Mouse (Mus musculus) left cerebral cortex, postnatal 14 days (tissue): ENCODE results near the gene Gm10322. TPM values are rescaled to one million over a fixed set of nuclear protein-coding genes. Genes with fewer than 3 reads are reported as not detected.

Experiments
- DNase-seq, 2 experiments: peaks; one replicate each; pipeline ENCODE4 v3.0.0; 2021 to 2022; ENCODE audit warnings: low spot score in 2 of 2, mixed read lengths in 1 of 2
- intact Hi-C: fragments of 180-260 bp; cut with DNase I; formaldehyde crosslinking; loops from one replicate; pipeline ENCODE4 v1.15.1; 2025
- total RNA-seq, 2 experiments: library from RNA; stranded (reverse); gene quantifications; 2 replicates each; pipeline ENCODE4 v1.2.3; 2021

Gene Gm10322
- total RNA-seq, 2 experiments from 2014 or later = not detected

DNA sequence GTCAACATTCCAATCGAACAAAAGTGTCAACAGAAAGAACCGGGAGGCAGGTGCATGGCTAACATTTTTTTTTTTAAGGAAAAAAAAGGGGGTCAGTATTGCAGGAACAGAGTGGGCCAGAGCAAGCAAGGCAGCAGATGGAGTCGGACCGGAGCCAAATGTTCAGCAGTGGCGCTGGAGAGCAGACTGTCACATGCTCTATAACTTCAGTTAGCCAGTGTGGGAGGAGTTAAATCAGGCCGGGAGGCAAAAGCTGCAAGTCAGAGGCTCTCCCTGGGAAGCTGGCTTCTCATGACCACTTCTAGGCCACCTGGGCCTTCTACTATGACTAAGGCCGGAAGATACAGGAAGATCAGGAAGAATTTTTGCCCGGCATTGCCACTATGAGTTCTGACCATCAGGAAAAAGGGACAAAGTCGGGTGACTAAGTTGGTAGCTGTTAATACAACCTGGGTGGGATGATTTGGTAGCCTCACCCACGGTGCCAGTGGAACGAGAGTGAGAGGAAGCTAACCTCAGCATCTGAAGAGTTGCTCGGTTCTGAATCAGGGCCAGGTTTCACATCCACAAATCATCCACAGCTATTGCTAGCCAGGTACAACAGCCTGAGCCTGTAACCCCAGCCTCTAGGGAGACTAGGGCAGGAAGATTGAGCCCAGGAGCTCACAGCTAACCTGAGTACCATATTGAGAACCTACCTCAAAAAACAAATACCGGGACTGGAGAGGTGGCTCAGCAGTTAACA, 21.9 kb upstream of the Gm10322 start:
- DNase-seq = peak; percentile 70 to 73
- intact Hi-C loops = loop anchor here (5.0 kb wide), 1 partner anchor 92 kb away; no protein-coding TSS in a partner anchor

DNA sequence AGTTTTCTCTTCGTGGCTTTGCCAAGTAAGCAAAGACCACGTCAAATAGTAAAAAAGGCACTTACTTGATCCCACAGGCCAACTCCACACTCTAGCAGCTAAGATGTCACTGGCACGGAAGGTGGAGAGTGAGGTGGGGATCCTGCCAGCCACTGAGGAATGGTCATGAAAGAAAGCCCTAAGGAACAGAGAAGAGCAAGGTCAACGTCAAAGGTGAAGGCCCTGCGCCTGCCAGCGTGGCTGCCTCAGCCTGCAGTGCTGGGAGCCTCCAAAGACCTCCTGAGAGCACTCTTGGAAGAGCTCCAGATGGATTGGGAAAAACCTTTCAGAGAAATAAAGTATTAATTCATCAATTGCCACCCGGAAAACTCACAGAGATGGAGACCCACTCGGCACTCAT, 15.3 kb upstream of the Gm10322 start:
- intact Hi-C loops = no loop called here
- DNase-seq = no peak

DNA sequence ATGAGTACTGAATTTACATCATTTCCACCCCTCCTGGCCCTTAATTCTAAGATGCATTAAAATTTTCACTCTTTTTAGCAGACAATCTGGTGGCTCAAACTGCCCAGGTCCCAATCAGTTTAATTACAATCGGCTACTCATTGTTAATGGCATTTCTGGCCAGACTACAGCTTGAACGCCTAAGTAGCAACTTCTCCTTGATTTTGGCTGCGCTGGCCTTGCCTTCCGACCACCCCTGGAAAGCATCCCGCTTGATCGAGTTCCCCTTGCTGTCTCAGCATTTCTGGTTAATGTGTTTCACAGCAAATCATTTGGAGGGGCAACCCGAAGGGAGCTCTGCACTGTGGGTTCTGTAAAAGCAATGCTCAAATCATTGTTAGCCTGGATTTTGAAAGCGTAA, 13.8 kb upstream of the Gm10322 start:
- no peak for DNase-seq
- intact Hi-C loops = no loop called here

DNA sequence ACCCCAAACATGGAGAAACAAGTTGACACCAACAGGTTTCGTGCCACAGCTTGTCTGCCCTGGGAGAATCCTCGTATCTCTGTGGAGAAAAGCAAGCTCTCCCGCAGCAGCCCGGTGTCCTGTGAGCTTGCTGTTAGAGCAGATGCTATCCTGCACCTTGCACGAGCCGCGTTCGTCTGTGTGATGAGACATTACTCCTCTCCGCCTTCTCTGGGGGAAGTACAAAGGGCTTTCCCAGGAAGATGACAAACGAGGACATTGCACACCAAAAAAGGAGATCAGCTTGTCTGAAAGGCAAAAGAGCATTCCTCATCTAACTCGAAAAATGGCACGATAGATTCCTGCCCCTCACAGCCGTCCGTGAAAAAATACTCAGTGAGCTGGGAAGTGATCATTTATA, 13.0 kb upstream of the Gm10322 start:
- intact Hi-C loops = no loop called here
- DNase-seq = peak; percentile 45 to 55

DNA sequence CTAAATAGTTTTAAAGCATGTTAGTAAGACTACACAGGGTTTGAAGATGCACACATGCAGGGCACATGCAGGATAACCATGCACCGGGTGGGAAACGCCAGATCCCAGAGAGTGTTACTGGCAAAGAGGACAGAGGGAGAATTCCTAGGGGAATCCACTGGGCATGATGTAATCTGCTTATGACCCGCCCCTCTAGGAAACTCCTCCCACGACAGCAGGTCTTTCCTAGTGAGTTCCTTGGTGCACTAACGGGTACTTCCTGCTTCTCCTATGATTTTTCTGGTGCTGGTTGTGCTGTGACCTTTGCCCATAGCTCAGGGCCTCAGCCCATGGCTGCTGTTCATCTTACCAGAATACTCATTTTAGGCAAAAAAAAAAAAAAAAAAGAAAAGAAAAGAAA, 12.0 kb upstream of the Gm10322 start:
- DNase-seq = no peak
- intact Hi-C loops = no loop called here

DNA sequence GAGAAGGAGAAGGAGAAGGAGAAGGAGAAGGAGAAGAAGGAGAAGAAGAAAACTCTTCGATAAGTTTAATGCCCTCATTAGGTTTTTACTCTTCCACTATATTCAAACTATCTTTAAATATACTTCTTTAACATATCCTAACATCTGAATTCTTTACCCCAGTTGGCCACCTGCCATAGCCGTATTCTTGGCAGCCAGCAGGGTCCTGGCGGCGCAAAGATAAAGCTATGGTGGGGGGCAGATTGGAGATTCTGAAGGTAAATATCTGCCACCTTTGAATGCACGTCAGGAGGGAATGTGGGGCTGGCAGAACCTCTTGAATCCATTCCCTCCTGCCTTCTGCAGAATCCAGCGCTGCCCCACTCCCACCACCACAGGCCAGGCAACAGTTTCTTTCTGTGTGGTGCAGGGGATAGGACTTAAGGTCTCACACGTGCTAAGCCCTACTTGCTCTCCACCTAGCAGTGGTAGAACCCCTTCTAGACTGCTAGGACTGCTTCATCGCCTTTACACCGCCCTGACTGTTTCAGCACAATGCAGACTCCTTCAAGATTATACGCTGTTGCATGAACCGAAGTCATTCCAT, 10.9 kb upstream of the Gm10322 start:
- intact Hi-C loops = no loop called here
- no peak for DNase-seq

DNA sequence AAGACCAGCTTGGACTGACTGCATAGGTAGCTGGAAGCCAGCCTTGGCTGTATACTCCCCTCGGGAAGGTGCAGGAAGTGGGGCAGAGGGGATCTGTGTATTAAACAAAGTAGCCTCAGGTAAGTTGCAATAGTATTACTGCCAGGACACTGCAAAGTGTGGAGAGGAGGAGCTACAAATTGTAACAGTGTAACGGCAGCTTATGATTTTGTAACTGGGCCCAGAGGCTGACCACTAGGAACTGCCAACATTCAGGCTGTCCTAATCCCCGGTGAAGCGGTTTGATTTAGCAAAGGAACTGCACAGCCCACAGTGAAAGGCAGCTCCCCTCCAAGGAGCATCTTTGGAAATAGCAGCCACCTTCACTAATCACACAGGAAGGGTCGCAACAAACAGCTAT, 2.6 kb upstream of the Gm10322 start:
- intact Hi-C loops = loop anchor here (5.0 kb wide), 1 partner anchor 121 kb away; no protein-coding TSS in a partner anchor
- DNase-seq = no peak

DNA sequence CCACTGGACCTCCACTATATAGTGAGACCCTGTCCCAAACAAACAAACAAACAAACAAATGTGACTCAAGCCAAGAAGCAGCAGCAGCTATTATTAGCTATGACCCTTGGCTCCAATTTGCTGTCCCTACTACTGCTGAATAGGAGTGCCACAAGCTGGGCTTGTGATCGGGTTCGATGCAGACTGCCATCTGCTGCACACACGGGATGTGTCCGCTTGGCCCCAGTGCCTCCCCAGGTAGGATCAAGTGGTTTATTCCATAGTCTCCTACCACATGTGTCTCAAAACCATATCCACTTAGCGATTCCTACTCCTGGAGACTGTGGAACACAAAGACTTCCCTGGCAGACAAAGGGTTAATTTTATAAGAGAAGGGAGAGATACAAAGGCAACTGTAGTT, 1.7 kb upstream of the Gm10322 start:
- intact Hi-C loops = loop anchor here (5.0 kb wide), 1 partner anchor 122 kb away; no protein-coding TSS in a partner anchor
- DNase-seq = no peak

DNA sequence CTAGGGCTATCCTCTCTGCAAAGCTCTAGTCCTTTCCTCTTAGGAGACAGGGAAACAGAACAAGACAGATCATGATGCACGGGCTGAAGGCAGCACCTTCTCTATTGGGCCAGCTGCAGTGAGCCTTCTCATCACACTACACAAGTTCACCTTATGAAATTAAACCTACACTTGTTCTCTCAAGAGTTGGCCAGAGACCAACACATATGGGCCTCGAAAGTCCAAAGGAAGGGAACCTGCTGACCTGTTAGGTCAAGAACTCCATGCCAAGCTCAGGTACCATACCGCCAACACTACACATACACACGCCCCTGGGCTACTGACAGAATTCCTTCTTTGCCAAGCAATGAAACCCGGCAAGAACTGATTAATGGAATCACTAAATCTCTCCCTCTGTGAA, 452 bp upstream of the Gm10322 start:
- intact Hi-C loops = no loop called here
- DNase-seq = no peak

DNA sequence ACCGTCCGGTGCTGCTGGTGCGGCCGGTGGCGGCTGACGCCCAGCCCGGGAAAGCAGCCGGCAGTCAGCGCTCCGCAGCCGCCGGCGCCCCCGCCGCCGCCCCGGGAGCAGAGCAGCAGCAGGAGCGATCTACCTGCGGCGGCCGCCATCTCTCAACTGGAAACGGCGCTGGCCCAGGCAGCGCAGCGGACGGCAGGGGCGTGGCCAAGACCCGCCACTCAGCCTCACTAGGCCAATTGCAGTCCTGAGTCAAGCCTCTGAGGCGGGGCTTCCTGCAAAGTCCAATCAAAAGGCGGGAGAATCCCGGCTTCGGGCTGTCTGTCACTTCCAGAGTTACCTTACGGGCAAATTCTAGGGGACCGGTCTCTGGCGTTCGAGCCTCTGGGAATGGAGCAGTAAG, 659 bp downstream of the Gm10322 start, which contains the start of gene Mcu:
Mcu (minus strand) TSS at position 171 of the 400 bp plus-strand sequence.
- peak; percentile 96 to 97 for DNase-seq
- intact Hi-C loops = loop anchor here (2.0 kb wide), 1 partner anchor 86 kb away; the partner anchor contains the start of gene Micu1

DNA sequence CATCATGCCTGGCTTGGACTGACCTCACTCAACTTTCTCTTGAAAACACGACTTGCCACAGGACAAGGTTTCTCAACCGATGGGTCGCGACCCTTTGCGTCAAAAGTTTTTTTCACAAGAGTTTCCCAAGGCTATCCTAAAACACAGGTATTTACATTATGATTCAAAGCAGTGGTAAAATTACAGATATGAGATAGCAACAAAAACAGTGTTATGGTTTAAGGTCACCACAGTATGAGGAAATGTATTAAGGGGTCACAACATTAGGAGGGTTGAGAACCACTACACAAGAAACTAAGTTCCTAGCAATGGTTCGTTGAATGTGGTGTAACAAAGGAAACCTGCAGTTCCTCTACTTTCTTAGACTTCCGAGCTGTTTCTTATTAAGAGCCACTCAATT, 1.9 kb downstream of the Gm10322 start:
- no peak for DNase-seq
- intact Hi-C loops = loop anchor here (2.0 kb wide), 1 partner anchor 85 kb away; the partner anchor contains the start of gene Micu1

DNA sequence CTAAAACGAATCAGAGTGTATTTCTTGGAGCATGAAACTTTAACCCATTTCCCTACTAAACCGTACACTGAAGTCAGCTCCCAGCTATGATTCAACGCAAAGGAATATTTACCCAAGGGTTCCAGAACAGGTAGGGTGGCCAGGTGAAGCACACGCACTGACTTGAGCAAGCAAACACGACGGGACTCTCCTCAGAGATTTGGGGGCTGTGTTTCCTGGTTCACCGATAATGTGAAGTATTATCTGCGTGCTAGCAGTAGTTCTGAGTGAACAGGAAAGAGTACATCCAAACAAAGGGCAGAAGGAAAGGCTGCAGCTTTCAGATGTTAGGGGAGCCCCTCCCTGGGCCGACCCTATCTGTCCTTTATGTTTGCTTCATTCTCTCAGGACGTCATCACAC, 5.5 kb downstream of the Gm10322 start:
- intact Hi-C loops = no loop called here
- DNase-seq = no peak

DNA sequence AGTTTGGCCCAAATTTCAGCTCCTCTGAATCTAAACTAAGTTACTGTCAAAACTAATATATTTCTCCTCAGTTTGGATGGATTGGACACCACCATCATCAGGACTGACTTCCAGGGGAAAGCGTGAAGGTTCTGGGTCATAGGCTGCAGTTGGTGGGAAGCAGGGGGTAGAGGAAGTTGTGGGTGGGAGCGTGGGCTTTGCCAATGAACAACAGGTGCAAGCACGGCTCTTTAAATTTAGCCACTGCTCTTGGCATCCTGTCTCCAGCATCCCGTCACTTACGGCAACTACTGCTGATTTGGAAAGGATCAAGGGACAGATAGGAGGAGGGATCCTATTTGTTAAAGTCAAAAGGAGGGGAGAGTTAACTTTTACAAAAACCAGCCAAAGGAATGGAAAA, 7.6 kb downstream of the Gm10322 start:
- intact Hi-C loops = no loop called here
- DNase-seq = no peak

DNA sequence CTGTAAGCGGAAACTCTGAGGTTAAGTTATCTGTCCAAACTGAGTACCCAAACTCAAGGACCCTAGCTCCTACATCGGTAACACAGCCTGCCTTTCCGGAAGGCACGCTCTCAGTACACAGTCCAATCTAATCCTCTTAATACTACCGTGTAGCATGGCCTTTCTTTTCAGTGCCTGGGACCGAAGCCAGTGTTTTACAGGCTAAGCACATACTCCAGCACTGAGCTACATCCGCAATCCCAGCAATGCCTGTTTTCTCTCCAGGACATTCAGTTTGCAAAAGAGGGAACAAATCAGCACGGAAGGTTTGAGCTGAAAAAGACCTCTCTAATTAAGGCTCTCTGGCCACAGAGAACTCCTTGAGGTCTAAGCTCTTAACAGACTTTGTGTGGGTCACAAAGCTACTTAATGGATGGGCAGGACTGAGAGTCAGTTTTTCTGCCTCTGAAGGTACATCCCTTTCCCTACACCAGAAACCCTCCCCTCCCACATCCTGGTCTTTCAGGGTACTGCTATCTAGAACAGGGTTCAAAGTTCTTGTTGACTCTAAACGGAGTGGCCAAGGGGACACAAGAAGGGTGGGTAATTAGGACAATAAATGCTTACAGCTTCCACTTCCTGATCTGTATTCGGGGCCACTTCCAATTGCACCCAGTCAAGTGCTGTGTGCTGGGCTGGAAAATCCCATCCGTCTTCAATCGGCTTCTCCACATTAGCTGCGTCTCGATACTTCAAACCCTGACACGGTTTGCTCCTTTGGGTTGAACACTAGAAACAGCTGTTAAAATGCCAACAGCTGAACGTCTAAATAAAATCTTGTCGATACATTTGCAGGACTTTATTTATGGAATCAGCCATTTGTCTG, 13.0 kb downstream of the Gm10322 start:
- intact Hi-C loops = no loop called here

DNA sequence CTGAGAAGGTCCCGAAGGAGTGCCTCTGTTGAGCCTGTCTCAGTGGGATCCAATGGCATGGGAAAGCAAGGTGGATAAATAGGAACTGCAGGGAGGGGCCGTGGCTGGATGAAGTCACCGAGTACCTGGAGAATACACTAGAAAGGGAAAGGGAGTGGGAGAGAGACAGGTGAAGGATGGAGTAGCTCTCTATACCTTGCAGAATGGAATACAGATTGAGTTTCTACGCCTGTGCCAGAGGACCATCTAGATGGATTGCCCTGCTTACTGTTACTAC, 13.6 kb downstream of the Gm10322 start:
- intact Hi-C loops = no loop called here
- no peak for DNase-seq

More for the DNA sequence above, 13.0 kb downstream of the Gm10322 start:
- peak in 1 of 2 experiments; percentile 28 for DNase-seq

DNA sequence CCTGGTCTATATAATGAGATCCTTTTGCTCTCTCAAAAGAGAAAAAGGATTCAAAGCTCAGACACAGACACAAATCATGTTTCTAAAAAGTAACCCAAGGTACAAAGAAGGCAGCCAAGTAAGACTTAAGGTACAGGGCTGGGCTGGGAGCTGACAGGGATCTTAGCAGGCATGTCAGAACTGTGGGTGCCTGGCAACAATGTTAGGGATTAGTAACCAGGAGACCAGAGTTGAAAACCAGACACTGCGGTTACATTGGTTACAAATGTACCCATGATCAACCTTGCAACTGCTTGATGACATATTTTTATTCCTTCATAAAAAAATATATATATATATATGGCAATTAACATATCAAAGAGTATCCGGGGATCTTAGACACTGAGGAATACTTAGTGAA, 20.2 kb downstream of the Gm10322 start:
- no peak for DNase-seq
- intact Hi-C loops = no loop called here

DNA sequence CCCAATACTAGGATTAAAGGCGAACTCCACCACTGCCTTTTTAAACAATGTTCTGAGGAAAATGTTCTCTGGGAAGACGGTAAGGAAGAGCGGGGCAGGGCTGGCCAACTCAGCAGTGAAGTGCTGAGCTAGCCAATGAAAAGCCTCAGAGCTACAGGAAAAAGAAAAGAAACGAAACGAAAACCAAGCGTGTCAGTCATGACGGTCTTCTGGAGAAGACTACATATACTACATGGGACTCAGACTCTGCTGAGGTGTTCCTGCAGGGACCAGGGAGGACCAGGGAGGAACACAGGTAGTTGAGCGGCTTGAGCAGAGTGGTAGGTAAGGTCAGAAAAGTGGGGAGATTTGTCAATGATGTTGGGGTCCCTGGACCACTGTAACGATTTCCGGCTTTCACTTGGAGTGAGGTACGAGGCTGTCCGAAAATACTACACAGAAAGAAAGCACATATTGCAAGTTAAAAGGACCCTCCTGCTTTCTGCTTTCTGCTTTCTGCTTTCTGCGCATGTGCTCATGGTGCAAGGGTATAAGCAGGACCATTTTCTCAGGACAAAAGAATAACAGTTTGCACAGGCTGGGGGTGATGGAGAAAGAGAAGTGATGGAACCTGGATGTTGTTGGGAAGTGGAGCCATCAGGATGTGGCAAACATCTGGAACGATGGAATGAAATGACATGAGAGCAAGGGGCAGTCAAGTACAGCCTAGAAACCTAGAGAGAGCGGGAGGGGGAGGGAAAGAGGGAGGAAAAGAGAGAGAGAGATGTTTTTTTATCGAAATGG, 21.1 kb downstream of the Gm10322 start:
- intact Hi-C loops = no loop called here
- DNase-seq = no peak

DNA sequence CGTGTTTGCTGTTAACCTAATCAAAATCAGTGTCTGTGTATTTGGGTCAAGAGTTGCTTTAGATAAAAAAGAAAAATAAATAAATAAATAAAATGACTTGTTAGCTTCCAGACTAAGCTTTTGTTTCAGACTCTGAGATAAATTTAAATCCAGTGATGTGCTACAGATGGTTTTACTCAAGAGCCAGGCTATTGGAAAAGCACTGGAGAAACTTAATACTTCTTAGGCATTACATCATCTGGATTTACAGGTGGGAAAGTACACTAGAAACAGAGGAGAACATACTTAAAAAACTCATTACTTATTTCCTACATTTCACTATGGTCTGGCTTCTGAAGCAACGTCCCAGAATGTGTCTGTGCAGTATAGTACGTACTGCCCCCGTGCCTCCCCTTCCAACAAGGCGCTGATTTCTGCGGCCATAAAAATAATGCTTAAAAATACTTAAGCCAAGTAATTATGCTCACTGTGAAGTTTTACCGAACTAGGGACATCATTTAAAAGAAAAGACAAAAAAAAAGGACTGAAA, 21.8 kb downstream of the Gm10322 start:
- intact Hi-C loops = no loop called here
- no peak for DNase-seq

DNA sequence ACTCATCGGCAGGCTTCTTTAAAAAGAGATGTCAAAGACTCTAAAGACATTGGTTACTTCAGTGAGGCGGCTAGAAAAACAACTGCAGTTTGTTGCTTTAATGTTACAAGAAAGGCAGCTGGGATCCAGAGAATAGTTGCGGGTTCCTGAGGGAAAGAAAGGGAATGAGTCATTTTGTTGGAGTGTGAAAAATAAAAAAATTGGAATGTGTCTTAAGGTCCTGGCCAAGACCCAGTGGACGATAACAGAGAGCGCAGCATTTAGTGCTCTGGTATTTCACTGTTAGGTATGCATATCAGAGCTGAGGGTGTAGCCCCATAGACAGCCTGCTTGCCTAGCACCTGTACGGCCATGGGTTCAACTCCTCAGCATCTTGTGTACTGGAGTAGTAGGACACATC, 22.7 kb downstream of the Gm10322 start:
- DNase-seq = no peak
- intact Hi-C loops = no loop called here
